Mouse (Mus musculus) G1E (cell line): ENCODE measurements around the gene Rtn4rl1. TPM values are rescaled to one million over a fixed set of nuclear protein-coding genes. Genes with fewer than 3 reads are reported as not detected.

Experiments used
- ATAC-seq: 2 replicates; pipeline ENCODE4 v1.8.0; 2016; ENCODE audit warnings: mild to moderate bottlenecking; ENCODE audit not compliant: insufficient number of reproducible peaks, poor library complexity, low FRiP score, severe bottlenecking; ENCODE audit errors: extremely low read depth
- DNase-seq: peaks from one replicate; pipeline ENCODE4 v3.0.0; 2012; ENCODE audit warnings: low spot score
- H3K27me3 ChIP-seq: 2 replicates; pipeline ENCODE4 v1.6.1; 2012; ENCODE audit warnings: mild to moderate bottlenecking, low read length, inconsistent platforms; ENCODE audit not compliant: insufficient read depth
- H3K36me3 ChIP-seq: replicated peaks from 2 replicates; pipeline ENCODE3; 2012; ENCODE audit warnings: mild to moderate bottlenecking, inconsistent platforms
- H3K4me1 ChIP-seq: 2 replicates; pipeline ENCODE4 v1.6.1; 2012; ENCODE audit warnings: low read depth, low read length, inconsistent platforms, mixed read lengths; ENCODE audit not compliant: insufficient read depth
- H3K4me3 ChIP-seq: 2 replicates; pipeline ENCODE4 v1.5.1; 2012; ENCODE audit warnings: low read depth, mild to moderate bottlenecking, inconsistent platforms, low read length, moderate library complexity, mixed read lengths
- H3K9me3 ChIP-seq: replicated peaks from 2 replicates; pipeline ENCODE4 v1.6.1; 2012; ENCODE audit warnings: inconsistent platforms
- CTCF ChIP-seq: IDR thresholded peaks from 2 replicates; pipeline ENCODE4 v1.5.1; 2012; ENCODE audit warnings: low read depth, low read length, inconsistent platforms, mixed read lengths
- GATA1 ChIP-seq: IDR thresholded peaks from 2 replicates; pipeline ENCODE4 v1.6.1; 2012; ENCODE audit warnings: borderline replicate concordance, low read length, inconsistent platforms, mixed read lengths
- GATA2 ChIP-seq: IDR thresholded peaks from 2 replicates; pipeline ENCODE4 v1.6.1; 2012; ENCODE audit warnings: low read depth, low read length, inconsistent platforms, borderline replicate concordance
- POLR2AphosphoS5 ChIP-seq: IDR thresholded peaks from 2 replicates; pipeline ENCODE4 v1.6.1; 2012; ENCODE audit warnings: low read depth, low read length, inconsistent platforms; ENCODE audit not compliant: insufficient replicate concordance
- TAL1 ChIP-seq: conservative IDR thresholded peaks from 2 replicates; pipeline ENCODE4 v1.6.1; 2012; ENCODE audit warnings: low read depth, low read length, inconsistent platforms, mixed read lengths
- polyA plus RNA-seq: library from polyadenylated mRNA; stranded (reverse); fragments of >175 nt; gene quantifications from 2 replicates; pipeline ENCODE4 v1.2.3, GENCODE M21; 2012
- total RNA-seq, 2 experiments: library from RNA; stranded (forward) in 1 of 2; stranded (reverse) in 1 of 2; fragments of 200-1000 nt in 1 of 2; fragments of >200 nt in 1 of 2; fragmentation: Nextera tagmentation in 1 of 2; gene quantifications; 2 replicates each; pipeline ENCODE4 v1.2.3; 2014 to 2017

Rtn4rl1 gene
- total and polyA plus RNA-seq, 3 experiments = not detected

GRCm38 (mm10) chr11:75244368-75245275, 51.0 kb downstream of the Rtn4rl1 start:
- Histone ChIP-seq H3K36me3 (no peaks in the 10 kb centered on the region), H3K4me3 (no peak overlapping the region), H3K4me1 (peaks cover 8% of the 10 kb centered on the region), H3K27me3 (peaks cover 40% of the 10 kb centered on the region), H3K9me3 (no peaks in the 10 kb centered on the region)
- DNase-seq (no peak), ATAC-seq (no peak)
- TF ChIP-seq POLR2AphosphoS5 (no peak), GATA2 (no peak), GATA1 (no peak), CTCF (no peak), TAL1 (no peak)

GRCm38 (mm10) chr11:75245372-75246330, 52.1 kb downstream of the Rtn4rl1 start:
- Histone ChIP-seq H3K27me3 (peaks cover 45% of the 10 kb centered on the region), H3K36me3 (no peaks in the 10 kb centered on the region), H3K4me1 (peaks cover 8% of the 10 kb centered on the region), H3K4me3 (no peak overlapping the region), H3K9me3 (no peaks in the 10 kb centered on the region)
- DNase-seq = no peak
- no peak for TF ChIP-seq TAL1
- no peak for TF ChIP-seq GATA1
- TF ChIP-seq GATA2 = no peak
- no peak for TF ChIP-seq POLR2AphosphoS5
- no peak for TF ChIP-seq CTCF
- no peak for ATAC-seq

- DNase-seq = no peak
- Histone ChIP-seq H3K36me3 (no peaks in the 10 kb centered on the region), H3K9me3 (no peaks in the 10 kb centered on the region), H3K27me3 (peaks cover 50% of the 10 kb centered on the region), H3K4me3 (no peak overlapping the region), H3K4me1 (peaks cover 8% of the 10 kb centered on the region)
- ATAC-seq = no peak
- TF ChIP-seq POLR2AphosphoS5 (no peak), TAL1 (no peak), GATA1 (no peak), CTCF (no peak), GATA2 (no peak)
These were observed 53.0 kb downstream of the Rtn4rl1 start for GRCm38 (mm10) chr11:75246589-75246988.

GRCm38 (mm10) chr11:75247137-75247730, 53.7 kb downstream of the Rtn4rl1 start:
- H3K4me1 ChIP-seq = peaks cover 8% of the 10 kb centered on the region
- no peak for DNase-seq
- TF ChIP-seq GATA2 (no peak), POLR2AphosphoS5 (no peak), CTCF (no peak)
- no peaks in the 10 kb centered on the region for H3K9me3 ChIP-seq
- H3K4me3 ChIP-seq = no peak overlapping the region
- H3K27me3 ChIP-seq = peaks cover 56% of the 10 kb centered on the region
- ATAC-seq = no peak
- H3K36me3 ChIP-seq = no peaks in the 10 kb centered on the region

GRCm38 (mm10) chr11:75249588-75249987, 56.0 kb downstream of the Rtn4rl1 start:
- H3K36me3 ChIP-seq = no peaks in the 10 kb centered on the region
- ATAC-seq (no peak), DNase-seq (no peak)
- TF ChIP-seq GATA2 (no peak), TAL1 (no peak), POLR2AphosphoS5 (no peak), GATA1 (no peak), CTCF (no peak)
- H3K4me3 ChIP-seq = no peak overlapping the region
- H3K4me1 ChIP-seq = peaks cover 7% of the 10 kb centered on the region
- H3K9me3 ChIP-seq = no peaks in the 10 kb centered on the region
- peaks cover 51% of the 10 kb centered on the region for H3K27me3 ChIP-seq
